Mouse (Mus musculus) cerebellum, postnatal 25 days (tissue): ENCODE results near the gene Zfp451.
"Not testable (repeated sequence)": the region's sequence is repeated elsewhere in the genome, so short reads cannot be mapped to it uniquely, and the experiment has no call there.

Source experiments
- DNase-seq, 2 experiments: peaks; one replicate each; pipeline ENCODE4 v3.0.0; 2021; ENCODE audit warnings: mixed read lengths in 2 of 2

The Zfp451 gene

DNA sequence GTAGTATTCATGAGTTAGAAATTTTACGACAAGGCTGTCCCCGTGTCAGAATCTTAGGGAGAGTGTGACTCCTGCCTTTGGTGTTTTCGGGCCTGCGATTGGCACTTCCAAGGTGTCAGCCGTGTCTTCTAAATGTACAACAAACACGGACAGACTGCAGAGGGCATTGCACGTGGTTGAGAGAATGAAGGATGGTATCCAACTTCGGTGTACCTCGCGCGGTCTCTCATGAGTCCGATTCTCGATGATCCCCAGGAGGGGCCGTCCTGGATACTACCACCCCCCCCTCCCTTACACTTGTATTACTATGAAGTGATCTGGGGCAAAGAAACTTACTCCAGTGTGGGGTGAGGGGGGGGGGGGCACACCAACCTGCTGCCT is 57.4 kb downstream of the Zfp451 start:
- DNase-seq: peak in 1 of 2 experiments; percentile 40

DNA sequence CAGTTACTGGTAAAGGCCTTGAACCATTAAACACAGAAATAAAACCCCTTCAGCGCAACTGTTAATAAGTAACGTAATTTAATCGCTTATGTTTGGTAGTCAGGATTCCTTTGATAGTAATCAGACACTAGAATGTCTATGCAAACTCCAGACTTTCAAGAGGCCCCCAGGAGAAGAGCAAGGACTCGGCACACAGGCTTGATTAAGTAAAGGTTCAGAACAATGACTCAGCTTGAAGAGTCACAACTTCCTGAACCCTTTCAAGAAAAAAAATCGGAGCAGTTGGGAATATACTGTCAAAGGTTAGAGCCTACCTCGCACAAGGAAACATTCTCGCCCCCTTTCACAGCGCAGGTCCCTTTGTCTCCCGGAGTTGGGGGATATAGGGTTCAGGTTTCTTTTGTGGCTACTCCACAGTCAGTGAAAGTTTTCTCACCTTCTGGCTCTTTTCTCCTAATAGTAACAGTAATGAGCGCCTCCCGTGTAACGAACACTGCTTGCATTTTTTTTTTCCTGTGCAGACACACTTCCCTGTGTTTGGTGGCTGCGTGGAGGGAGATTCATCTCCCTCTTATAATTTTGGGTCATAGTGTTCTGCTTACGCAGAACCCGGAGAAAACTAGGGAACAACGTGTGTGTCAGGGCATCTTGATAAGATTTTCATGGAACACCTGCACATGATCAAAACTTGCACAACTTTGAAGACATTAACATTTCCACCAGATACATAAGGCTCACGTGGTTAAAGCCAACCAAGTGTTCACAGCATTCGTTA is 58.0 kb downstream of the Zfp451 start:
- no peak for DNase-seq

DNA sequence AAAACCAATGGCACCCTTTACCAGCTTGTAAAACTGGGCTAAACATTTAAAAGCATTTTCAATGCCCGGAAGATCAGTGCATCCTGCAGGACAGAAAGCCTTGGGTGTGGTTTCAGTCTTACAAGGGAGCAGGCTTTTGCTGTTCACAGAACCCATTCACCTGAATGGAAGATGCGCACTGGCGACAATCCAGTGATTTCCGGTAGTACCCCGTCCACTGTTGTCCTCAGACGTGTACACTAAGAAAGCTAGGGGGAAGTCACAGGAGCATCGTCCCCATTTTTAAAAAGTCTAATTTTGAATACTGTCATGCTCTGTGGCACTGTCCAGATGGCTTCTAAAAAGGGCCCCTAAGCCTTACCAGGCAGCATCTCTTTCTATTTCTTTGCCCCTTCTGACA is 58.6 kb downstream of the Zfp451 start:
- peak in 1 of 2 experiments; percentile 21 for DNase-seq

DNA sequence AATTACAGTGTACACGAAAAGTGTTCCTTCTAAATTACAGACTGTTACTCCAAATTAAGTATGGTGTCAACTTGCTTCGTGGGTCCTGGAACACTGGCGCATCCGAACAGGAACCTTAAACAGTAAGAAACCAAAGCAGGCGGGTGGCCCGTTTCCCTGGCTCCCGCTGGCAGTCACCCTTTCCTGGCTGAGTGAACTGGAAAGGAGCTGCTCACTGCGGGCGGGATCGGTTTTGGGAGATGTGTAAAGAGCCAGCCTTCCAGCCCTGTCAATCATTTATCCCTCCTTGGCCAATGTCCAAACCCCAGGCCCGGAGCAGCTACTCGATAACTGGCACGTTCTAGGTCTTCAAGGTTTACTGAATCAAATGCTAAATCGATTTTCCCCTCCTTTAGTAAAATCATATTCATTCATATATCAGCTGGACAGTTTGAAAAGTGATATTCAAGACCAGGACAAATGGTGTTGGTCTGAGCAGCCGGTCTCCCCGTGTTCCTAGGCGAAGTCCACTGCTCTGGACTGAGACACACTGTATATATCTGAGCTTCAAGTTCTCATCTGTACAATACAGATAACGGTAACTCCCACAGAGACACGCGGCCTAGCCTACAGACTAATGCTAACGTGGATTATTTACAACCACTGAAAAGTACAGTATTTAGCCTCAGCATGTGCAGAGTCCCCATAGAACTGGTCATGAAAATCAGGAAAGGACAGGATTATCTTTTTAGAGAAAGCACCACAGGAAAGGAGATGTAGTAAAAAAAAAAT is 59.2 kb downstream of the Zfp451 start:
- peak in 1 of 2 experiments; percentile 24 for DNase-seq

DNA sequence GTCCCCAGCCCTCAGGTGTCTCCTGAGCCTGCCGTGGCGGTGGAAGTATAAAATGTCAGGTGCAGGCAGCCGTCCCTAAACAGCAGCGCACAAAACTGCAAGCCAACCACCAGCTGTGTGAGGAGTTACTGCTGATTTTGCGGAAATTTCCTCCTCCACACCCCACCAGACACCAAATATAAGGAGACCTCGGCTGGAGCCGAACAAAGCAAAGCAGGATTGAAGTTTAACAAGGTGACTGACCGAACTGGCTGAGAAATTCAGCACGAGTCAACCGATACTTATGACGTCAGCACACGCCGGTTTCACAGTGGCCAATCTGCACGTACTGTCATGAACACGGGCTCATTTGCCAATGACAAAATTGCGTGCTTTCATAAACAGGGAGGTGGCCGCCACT is 60.3 kb downstream of the Zfp451 start:
- no peak for DNase-seq

DNA sequence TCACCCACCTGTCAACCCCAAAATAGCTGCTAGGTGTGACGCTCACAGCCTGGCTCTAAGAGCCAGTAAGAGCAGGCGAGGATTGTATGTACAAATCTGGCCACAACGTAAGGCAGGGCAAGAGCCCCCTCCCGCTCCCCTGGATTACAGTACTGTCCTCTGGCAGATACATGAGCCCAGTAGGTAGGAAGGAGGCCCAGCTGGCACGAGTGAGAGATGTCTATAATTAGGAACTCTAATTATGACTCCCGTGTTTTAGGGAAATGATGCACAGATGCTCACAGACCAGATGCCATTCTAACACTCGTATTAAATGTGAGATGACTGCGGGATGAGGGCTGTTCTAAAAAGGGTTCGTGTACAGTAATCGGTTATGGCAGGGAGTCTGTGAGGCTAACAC is 63.1 kb downstream of the Zfp451 start:
- peak; percentile 50 to 70 for DNase-seq

DNA sequence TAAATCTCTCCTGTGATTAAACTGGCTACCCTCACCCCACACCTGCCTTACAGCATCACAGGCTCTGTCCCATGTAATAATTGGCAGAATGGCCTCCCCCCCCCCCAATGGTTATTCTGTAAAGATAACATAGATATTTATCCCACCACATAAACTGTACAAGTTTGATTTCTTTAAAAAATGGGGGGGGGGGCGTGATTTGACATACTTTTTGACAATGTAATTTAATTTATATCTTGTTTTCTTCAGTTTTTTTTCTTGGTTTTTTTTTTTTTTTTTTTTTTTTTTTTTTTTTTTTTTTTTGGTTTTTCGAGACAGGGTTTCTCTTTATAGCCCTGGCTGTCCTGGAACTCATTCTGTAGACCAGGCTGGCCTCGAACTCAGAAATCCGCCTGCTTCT is 64.7 kb downstream of the Zfp451 start:
- not testable (repeated sequence) for DNase-seq

DNA sequence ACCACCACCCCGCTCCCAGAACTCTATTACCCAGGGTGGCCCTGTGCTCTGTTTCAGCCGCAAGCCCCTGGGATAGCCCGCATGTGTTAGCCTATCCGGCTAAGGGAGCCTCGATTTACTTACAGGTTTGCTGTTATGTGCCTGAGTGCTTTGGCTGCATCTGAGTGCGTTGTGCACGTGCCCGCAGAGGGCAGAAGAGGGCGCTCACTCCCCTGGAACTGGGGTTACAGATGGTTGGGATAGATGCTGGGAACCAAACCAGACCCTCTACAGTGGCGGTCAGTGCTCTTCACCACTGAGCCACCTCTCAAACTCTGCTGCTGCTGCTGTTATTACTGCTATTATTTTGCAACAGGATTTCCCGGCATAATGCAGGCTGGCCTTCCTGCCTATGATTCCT is 65.3 kb downstream of the Zfp451 start:
- DNase-seq: no peak

DNA sequence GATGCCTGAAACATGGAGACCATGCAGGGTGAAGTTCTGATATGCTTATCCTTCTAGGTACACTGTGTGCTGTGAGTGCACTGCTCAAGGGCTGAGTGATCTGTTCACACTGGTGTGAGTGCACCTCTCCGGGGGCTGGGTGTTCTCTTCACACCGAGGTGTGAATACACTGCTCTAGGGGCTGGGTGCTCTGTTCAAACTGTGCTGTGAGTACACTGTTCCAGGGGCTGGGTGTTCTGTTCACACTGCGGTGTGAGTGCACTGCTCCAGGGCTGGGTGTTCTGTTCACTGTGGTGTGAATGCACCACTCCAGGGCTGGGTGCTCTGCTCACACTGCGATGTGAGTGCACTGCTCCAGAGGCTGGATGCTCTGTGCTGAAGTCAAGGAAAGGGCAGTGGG is 68.5 kb downstream of the Zfp451 start:
- DNase-seq: no peak

DNA sequence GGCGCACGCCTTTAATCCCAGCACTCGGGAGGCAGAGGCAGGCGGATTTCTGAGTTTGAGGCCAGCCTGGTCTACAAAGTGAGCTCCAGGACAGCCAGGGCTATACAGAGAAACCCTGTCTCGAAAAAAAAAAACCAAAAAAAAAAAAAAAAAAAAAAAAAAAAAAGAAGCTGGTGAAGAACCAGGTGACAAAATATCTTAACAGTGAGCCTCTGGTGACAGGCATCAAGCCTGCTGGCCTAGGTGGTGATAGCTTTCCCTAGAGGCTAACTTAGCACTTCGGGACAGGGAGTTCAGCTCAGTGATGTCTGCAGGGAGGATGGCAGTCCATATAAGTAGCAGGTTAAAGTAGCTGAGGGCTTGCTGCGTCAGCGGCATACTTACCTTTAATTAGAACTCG is 69.6 kb downstream of the Zfp451 start:
- DNase-seq: not testable (repeated sequence)

DNA sequence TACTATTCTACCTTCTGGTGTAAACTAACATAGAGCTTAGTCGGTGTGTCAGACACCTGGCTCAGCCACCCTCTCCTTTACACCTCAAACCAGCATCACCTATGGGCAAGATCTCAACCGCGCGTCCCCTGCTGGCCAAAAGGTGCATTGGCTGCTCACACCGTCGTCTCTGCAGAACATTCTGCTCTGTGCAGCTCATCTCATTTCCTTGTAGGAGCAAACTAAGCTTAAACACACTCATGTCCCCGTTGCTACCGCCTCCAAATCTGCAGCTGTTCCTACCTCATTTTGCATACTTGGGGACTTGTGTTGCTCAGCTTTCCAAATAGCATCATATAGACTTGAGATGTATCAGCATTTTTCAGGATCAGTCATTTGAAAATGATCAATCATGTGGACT is 71.5 kb downstream of the Zfp451 start:
- DNase-seq: peak; percentile 62 to 67

DNA sequence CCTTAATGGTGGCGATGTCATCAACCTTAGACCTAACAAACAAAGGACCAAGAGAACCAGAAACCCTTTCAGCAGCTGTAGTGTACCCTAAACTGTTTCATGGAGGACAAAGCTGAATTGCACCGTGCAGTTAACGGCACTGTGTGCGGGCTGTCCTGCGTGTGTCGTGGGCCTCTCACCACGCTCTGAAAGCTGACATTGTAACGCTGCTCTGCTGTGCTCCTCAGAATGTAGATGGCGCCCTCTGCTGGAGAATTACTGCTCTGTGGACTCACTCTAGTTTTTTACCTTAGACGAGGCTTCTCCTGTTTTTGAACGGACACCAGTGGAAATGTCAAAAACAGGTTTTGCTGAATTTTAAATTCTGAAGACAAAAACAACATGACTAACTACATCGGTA is 75.1 kb downstream of the Zfp451 start:
- peak; percentile 81 to 92 for DNase-seq

DNA sequence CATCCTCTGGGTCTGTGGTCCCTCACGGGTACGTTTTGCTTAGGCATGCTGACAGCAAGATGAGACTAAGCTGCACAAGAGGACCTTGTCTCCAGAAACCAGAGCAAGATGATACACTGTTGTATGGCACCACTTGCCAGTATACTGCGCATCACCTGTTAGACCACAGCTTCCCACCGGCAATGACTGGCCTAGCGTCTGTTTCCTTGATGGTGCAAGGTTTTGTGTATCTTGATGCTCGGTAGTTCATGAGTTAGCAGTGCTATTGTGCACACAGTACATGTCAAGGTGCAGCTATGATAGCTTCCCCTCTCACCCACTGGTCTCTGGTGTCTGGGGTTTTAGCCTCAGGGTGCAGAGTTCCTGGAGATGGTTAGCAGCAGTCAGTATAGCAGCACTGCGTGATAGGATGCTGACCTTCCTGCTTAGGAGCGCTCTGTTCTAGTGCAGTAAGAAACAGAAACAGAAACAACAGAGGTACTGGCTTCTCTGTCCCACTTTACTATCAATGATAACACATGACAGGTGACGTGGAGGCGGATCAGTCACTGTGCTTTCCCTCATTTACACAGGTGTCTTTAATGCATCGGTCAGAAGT is 75.6 kb downstream of the Zfp451 start:
- DNase-seq: no peak

DNA sequence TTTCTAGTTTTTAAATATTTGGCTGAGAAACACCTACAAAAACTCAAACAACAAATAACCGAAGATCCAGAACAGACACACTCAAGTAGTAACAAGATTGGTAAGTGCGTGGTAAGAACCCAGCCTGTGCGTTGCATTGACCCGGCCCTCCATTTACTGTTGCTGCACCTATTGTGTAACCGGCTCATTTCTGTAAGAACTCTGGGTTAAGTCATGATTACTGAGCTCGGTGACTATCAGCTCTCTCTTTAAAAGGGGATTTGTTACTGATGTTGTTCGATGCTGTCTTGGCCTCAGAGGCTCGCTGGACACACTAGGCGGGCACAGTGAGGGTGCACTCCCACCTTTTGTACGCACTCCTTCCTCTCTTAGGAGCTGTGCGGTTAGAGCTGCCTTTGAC is 76.1 kb downstream of the Zfp451 start:
- no peak for DNase-seq

DNA sequence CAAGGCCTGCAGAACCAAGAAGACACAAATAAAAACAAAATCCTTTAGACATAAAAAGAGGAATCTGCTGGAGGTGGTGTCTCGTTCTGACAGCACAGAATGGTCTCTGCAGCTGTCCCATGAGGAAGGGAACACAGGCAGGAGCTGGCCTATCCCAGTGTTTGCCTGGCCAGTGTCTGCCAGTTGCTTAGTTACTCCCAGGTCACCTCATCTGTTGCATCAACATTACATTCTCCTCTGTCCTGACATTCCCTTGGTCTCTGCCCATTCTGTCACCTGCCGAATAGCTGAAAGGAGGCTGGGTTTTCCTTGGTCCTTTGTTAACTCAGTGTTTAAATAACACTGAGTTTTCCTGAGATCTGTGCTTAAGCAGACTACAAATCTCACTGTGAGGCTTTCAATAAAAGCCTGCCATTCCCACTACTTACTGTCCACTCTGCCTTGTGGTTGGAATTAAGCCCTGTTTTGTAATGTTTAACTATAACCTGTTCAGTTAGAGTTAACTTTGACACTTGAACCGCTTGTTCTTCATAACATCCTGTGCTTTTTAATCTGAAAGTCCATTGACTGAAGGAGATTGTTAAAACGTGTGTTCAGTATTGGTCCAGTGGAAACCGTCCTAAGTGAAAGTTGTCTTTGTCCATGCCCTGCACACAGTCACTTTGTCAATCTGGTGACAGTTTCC is 80.3 kb downstream of the Zfp451 start:
- DNase-seq: no peak

DNA sequence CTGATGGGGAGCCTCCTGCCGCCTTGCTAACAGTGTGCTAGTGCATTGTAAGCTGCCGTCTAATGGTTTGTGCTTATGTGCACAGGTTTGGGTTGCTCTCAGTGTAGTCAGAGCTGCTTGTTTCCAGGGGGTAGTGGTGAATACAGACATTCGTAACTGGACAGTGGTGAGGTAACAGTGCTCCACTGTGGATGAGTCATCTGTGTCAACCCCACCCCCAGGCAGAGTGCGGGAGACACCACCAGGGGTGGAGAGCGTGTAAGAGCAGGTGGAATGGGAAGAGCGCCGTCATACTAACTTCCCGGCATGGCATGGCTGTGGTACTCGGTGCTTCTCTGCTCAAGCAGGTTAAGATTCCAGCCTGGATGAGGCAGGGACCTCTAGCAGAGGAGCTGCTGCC is 81.4 kb downstream of the Zfp451 start:
- no peak for DNase-seq

DNA sequence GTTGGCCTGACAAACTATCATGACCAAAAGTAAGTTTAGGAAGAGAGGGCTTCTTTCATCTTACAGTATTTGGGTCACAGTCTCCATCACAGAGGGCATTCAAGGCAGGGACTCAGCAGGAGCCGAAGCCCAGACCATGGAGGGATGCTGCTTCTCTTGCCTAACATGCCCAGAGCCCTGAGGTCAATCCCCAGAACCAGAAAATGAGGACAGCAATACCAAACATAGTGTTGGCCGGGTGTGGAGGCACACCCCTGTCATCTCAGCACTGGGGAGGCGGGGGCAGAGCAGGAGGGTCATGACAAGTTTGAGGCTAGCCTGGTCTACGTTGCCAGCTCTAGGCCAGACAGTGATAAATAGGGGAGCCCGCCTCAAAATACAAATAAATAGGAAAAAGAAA is 89.3 kb downstream of the Zfp451 start:
- DNase-seq: no peak

DNA sequence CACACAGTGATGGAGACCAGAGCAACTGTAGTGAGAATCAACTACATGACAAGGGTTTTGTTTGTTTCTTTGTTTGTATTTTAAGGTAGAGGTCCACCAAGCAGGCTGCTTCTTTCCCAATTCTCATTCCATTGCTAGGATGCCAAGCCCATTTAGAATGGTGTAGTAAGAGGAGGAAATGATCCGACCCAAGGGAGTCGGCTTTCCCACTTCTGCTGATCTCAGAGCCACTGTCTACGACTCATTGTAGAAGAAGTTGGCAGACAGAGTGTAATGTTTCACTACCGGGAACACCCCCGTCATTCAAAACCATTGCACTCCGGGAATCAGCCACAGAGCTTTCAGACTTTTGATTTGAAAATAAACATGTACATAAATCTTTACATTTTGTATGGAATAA is 89.9 kb downstream of the Zfp451 start:
- no peak for DNase-seq

DNA sequence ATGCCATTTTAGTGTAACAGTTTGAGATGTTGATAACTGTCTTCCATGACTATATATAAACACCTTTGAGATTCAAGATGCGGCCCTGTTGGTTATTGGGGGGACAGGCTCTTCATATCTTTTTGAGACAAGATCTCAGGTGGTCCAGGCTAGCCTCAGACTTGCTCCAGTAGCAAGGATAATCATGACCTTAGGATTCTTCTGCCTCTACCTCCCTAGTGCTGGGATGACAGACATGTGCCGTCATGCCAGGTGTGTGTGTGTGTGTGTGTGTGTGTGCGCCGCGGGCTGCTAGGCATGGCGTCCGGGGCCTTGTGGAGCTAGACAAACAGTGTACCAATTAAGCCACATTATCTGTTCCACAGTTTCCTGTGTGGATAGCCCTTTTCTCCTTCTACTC is 93.4 kb downstream of the Zfp451 start:
- no peak for DNase-seq

DNA sequence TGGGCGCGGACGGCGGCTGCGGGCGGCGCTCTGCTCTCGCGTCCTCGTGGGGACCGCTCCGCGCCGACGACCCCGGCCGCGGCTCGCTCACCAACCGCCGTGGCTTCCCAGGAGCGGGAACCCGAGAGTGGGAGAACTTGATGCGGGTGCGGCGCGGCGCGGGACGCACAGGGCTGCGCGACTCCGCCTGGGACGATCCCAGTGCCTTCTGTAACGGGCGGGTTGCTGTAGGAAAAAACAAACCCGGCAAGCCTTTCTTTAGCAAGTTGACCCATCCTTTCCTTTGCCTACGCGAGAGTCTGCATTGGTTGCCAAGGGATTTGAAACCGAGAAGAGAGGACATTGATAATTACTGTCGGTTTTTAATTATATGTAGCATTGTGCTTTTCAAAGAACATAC is 94.2 kb downstream of the Zfp451 start:
- no peak for DNase-seq

DNA sequence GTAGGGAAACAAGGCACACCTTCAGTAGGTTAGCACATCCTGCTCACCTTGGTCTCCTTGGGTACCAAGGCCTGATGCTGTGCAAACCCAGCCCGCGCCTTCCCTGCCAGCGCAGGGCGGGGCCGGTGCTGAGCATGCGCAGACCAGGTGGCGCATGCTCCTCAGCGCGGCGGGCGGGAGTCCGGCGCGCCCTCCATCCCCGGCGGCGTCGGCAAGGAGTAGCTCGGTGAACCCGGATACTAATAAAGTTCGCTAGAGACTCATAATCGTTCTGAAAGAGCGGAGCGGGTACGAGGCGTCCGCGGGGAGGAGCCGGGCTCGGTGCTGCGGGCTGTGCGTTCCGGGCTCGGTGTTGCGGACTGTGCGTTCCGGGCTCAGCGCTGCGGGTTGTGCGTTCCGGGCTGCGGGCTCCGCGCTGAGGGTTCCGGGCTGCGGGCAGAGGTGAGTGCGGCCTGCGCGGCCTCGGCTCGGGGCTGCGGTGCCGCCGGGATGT is 94.6 kb downstream of the Zfp451 start, which contains the start of gene Rab23:
Gene Rab23, plus strand, starts transcription at position 155 of the 493 bp plus-strand sequence.
- peak; percentile 91 to 93 for DNase-seq

DNA sequence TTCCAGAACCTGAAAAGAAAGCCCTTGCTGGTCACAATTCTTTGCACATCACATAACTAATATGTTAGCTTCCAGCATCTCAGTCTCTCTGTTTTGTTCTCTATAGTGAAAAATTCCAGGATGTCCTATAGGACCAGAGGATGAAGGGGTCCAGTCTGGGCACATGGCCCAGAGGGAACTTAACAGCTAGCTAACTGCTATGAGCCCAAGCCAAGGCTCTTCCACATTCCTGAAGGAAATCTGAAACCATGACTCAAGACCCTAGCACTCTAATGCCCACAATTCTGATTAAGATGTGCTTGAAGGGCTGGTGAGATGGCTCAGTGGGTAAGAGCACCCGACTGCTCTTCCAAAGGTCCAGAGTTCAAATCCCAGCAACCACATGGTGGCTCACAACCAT is 96.8 kb downstream of the Zfp451 start:
- no peak for DNase-seq

DNA sequence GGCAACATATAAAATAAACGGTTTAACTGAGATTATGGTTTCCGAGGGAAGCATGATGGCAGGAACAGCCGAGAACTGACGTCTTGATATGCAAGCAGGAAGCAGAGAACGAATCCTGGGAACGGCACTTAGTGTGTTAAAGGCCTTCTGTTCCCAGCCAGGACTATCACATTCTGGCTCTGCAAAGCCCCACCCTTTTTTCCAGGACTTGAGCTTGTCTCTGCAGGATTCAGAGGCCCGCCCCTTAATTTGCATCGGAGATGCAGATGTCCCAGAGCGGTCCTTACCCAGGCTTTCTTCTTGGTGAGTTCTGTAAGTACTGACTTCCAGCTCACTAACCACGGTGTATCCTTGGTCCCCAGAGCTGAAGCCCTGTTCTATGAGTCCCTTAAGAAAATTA is 99.6 kb downstream of the Zfp451 start:
- no peak for DNase-seq
